Mouse (Mus musculus): ENCODE data around the gene Phkb.

Gene Phkb

GRCm38 (mm10) chr8:86090666-86091065 lies 249.9 kb downstream of the Phkb start:
- DNase-seq (ENCODE audit: low spot score in 2 of 2): no peak
